Mouse (Mus musculus): ENCODE data around the gene Ptar1. TPM values are rescaled to one million over a fixed set of nuclear protein-coding genes. Genes with fewer than 3 reads are reported as not detected.

Ptar1 gene
- total RNA-seq, 4 experiments from 2014 or later, result 26.2 to 37.3 (median 28.5) TPM

- peak; percentile 21 for DNase-seq
Measured at GRCm38 (mm10) chr19:23758554-23759321, 71.5 kb downstream of the Ptar1 start, which contains the start of gene Apba1. Gene Apba1, plus strand, starts transcription at chr19:23758887.

- no peak for DNase-seq
Measured at GRCm38 (mm10) chr19:23759322-23759945, 72.2 kb downstream of the Ptar1 start.

GRCm38 (mm10) chr19:23763371-23763770, 76.1 kb downstream of the Ptar1 start:
- DNase-seq, result no peak

GRCm38 (mm10) chr19:23764051-23764450, 76.8 kb downstream of the Ptar1 start:
- DNase-seq, result no peak

DNA sequence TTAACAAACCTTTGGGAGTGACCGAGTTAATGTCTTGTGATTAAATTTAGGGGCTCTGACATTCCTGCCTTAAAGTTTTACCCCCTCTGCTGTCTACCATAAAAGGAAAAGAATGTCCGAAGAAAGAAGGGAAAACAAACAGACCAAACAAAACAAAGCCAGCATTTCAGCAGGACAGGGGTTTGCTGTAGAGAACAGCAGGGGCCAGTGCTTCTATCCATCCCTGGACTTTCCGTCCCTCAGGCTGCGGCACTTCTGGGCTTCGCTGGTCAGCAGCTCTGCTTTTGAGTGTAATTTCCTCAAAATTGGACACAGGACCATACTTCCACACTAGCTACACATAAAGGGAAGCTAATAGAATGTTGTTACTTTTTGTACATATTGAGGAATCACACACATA, 81.6 kb downstream of the Ptar1 start:
- DNase-seq, result no peak

- no peak for DNase-seq
Measured at GRCm38 (mm10) chr19:23770494-23771423, 83.5 kb downstream of the Ptar1 start.

DNA sequence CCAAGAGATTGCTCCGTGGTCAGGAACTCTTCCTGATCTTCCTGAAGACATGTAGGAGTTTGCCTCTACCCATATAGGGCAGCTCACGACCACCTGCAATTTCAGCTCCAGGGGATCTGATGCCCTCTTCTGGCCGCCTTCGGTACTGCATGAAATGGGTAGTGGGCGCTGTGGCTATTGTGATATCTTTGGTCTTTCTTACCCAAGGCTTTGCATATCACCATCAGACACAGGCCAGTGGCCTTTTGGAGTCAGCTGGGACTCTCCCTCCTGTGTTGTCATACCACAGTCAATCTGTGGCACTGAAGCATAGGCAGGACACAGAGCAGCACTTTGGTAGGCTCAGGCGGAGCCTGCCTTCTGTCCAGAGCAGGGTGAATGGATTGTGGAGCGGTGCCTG, 84.7 kb downstream of the Ptar1 start:
- DNase-seq, result no peak

DNA sequence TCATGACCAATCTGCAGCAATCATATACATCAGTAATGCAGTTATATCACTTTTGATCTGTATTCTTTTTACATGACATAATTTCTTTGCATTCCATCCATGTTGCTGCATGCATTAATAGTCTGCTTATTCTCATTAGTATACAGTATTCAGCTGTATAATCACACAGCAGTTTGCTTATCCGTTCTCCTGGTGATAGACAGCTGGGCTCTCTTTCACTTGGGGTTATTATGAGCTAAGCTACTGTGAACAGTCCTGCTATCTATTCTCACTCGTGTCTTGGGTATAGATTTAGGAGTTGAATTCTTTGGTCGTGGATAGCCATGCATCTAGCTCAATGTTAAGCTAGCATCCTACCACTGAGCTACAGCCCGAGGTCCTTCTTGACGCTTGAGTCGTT, 88.1 kb downstream of the Ptar1 start:
- DNase-seq, result no peak

DNA sequence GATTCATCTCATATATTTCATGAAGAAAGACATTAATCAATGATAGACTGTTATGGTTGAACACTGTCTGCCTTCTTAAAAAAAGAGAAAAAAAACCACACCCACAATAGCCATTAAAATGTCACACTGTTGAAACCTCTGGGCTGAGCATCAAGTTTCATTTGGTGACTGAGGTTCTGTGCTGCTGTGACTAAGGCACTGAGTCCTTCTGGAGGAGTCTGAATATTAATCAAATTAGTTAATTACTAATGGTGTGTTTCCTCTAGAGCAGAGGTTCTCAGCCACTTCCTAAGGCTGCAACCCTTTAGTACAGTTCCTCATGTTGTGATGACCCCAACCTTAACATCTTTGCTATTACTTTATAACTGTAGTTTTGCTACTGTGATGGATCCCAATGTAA, 91.9 kb downstream of the Ptar1 start:
- DNase-seq, result no peak

- no peak for DNase-seq
Measured at GRCm38 (mm10) chr19:23780105-23780504, 92.9 kb downstream of the Ptar1 start.

Other genes starting within 250 kb of the Ptar1 start
- 1 to 10 TPM; 2.4 to 3.5 (median 3.0) TPM for gene Mamdc2, start 239.0 kb upstream of the Ptar1 start, total RNA-seq (2022)
- under 1 TPM in 1 of 4 experiments, not detected in 3; 0.35 TPM for gene 1700028P14Rik, start 34.6 kb upstream of the Ptar1 start, total RNA-seq (2022)
- gene Apba1, start 71.5 kb downstream of the Ptar1 start, total RNA-seq (2022), result 1 to 10 TPM; 4.4 to 7.5 (median 5.3) TPM